Mouse (Mus musculus): Measurements from ENCODE around the gene Clcn5. TPM values are rescaled to one million over a fixed set of nuclear protein-coding genes. Genes with fewer than 3 reads are reported as not detected.
A peak's percentile ranks its signal among the peaks of the same experiment; 100 is the strongest.

The Clcn5 gene
- polyA plus RNA-seq, 2 experiments = 29.3 to 36.1 TPM

DNA sequence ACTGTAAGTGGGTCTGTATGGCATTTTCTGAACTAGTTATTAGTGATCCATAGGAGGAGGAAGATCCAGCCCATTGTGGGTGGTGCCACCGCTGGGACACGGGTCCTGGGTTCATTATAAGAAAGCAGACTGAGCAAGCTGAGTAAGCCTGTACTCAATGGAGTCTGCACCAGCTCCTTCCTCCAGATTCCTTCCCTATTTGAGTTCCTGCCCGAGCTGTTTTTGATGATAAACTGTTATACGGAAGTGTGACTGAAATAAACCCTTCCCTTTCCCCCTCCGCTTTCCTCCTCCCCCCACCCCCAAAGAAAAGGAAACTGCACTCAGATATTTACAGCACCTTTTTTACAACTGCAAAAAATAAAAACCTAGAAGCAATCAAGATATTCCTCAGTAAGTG, 115.1 kb downstream of the Clcn5 start:
- Histone ChIP-seq H3K4me3 (replicated peaks; ENCODE audit: low read length) (no peak overlapping the region), H3K4me2 (replicated peaks; ENCODE audit: low read depth, low read length, severe bottlenecking) (no peak overlapping the region), H3K27ac (replicated peaks; ENCODE audit: low read depth, low read length) (no peak overlapping the region), H3K9me3 (ENCODE audit: control insufficient read depth, low read length) (no peaks in the 10 kb centered on the region), H3K9ac (ENCODE audit: low read depth, low read length, severe bottlenecking) (no peak overlapping the region), H3K27me3 (ENCODE audit: control insufficient read depth, insufficient read depth, low read length) (no peaks in the 10 kb centered on the region), H3K36me3 (ENCODE audit: control insufficient read depth, insufficient read depth, low read length) (no peaks in the 10 kb centered on the region), H3K4me1 (ENCODE audit: control insufficient read depth, insufficient read depth, low read length) (no peaks in the 10 kb centered on the region)
- DNase-seq (ENCODE audit: low spot score) = no peak
- 65% methylated on average over 5 of the region's 5 CpGs for WGBS
- TF ChIP-seq POLR2A (IDR thresholded peaks at IDR 0.05; ENCODE audit: borderline replicate concordance, extremely low read depth, insufficient read depth, insufficient read length) = no peak
- no peak for ATAC-seq (ENCODE audit: low FRiP score, low read depth)

DNA sequence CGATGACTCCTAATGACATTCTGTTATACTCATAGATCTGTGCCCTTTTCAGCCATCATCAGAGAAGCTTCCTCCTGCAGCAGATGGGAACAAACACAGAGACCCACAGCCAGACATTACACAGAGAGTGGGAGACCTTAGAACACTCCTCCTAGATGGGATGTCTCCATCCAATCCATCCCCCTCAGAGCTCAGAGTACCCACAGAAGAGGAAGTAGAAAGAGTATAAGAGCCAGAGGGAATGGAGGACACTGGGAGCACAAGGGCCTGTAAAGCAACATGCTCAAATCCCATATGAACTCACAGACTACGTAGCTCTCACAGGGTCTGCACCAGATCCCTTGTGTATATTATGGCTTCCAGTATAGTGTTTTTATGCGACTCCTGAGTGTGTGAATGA, 115.6 kb downstream of the Clcn5 start:
- TF ChIP-seq POLR2A (IDR thresholded peaks at IDR 0.05; ENCODE audit: borderline replicate concordance, extremely low read depth, insufficient read depth, insufficient read length) = no peak
- no peaks in the 10 kb centered on the region for H3K36me3 ChIP-seq (ENCODE audit: control insufficient read depth, insufficient read depth, low read length)
- H3K27me3 ChIP-seq (ENCODE audit: control insufficient read depth, insufficient read depth, low read length) = no peaks in the 10 kb centered on the region
- no peaks in the 10 kb centered on the region for H3K9me3 ChIP-seq (ENCODE audit: control insufficient read depth, low read length)
- H3K4me2 ChIP-seq (replicated peaks; ENCODE audit: low read depth, low read length, severe bottlenecking) = no peak overlapping the region
- WGBS = 70% methylated on average over 3 of the region's 3 CpGs
- H3K27ac ChIP-seq (replicated peaks; ENCODE audit: low read depth, low read length) = no peak overlapping the region
- no peaks in the 10 kb centered on the region for H3K4me1 ChIP-seq (ENCODE audit: control insufficient read depth, insufficient read depth, low read length)
- H3K4me3 ChIP-seq (replicated peaks; ENCODE audit: low read length) = no peak overlapping the region
- ATAC-seq (ENCODE audit: low FRiP score, low read depth) = no peak
- H3K9ac ChIP-seq (ENCODE audit: low read depth, low read length, severe bottlenecking) = no peak overlapping the region
- no peak for DNase-seq (ENCODE audit: low spot score)

DNA sequence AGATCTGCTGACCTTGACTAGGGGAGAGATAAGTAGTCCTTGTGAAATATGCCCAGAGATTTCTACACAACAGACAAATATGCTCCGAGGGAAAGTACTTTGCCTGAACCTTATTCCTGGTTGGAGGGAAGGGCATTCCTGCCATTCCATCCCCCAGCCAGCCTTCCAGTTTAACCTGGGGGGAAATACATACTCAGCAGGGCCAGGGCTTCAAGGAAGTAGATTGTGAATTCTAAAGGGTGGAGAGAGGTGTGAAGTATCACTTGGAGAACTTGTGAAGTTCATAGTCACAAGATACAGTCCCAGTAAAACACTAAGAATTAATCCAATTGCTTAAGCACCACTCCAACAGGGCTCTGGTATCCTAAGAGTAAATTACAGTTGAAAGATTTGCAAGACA, 121.3 kb downstream of the Clcn5 start:
- no peak for TF ChIP-seq POLR2A (IDR thresholded peaks at IDR 0.05; ENCODE audit: borderline replicate concordance, extremely low read depth, insufficient read depth, insufficient read length)
- H3K36me3 ChIP-seq (ENCODE audit: control insufficient read depth, insufficient read depth, low read length) = no peaks in the 10 kb centered on the region
- ATAC-seq (ENCODE audit: low FRiP score, low read depth) (no peak), DNase-seq (ENCODE audit: low spot score) (no peak)
- H3K4me3 ChIP-seq (replicated peaks; ENCODE audit: low read length) = no peak overlapping the region
- H3K27me3 ChIP-seq (ENCODE audit: control insufficient read depth, insufficient read depth, low read length) = no peaks in the 10 kb centered on the region
- no peaks in the 10 kb centered on the region for H3K9me3 ChIP-seq (ENCODE audit: control insufficient read depth, low read length)
- H3K4me1 ChIP-seq (ENCODE audit: control insufficient read depth, insufficient read depth, low read length) = no peaks in the 10 kb centered on the region
- H3K4me2 ChIP-seq (replicated peaks; ENCODE audit: low read depth, low read length, severe bottlenecking) = no peak overlapping the region
- H3K27ac ChIP-seq (replicated peaks; ENCODE audit: low read depth, low read length) = no peak overlapping the region
- 40% methylated on average over 1 of the region's 1 CpGs for WGBS
- H3K9ac ChIP-seq (ENCODE audit: low read depth, low read length, severe bottlenecking) = no peak overlapping the region

DNA sequence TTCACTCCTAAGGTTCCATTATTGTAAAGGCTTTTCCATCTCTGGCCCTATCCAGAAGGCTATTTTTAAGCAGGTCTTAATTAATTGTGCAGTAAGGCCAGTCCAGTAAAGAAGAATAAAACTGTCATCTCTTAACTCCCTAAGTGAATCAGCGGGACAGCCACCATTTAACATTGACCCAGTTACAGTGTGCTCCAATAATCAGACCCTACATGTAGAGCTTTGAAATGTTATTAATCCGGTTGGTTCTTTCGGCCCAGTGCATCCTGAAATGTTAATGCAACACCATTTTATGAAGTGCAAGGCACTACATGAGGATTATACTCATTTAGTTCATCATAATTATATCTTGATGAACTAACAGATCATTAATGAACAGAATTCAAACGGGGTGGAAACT, 128.3 kb downstream of the Clcn5 start:
- no peak for TF ChIP-seq POLR2A (IDR thresholded peaks at IDR 0.05; ENCODE audit: borderline replicate concordance, extremely low read depth, insufficient read depth, insufficient read length)
- DNase-seq (ENCODE audit: low spot score) (no peak), ATAC-seq (ENCODE audit: low FRiP score, low read depth) (no peak)
- H3K9ac ChIP-seq (ENCODE audit: low read depth, low read length, severe bottlenecking) = no peak overlapping the region
- no peak overlapping the region for H3K4me3 ChIP-seq (replicated peaks; ENCODE audit: low read length)
- no peaks in the 10 kb centered on the region for H3K36me3 ChIP-seq (ENCODE audit: control insufficient read depth, insufficient read depth, low read length)
- no peaks in the 10 kb centered on the region for H3K27me3 ChIP-seq (ENCODE audit: control insufficient read depth, insufficient read depth, low read length)
- no peak overlapping the region for H3K27ac ChIP-seq (replicated peaks; ENCODE audit: low read depth, low read length)
- no peak overlapping the region for H3K4me2 ChIP-seq (replicated peaks; ENCODE audit: low read depth, low read length, severe bottlenecking)
- WGBS = 85% methylated on average over 4 of the region's 4 CpGs
- no peaks in the 10 kb centered on the region for H3K9me3 ChIP-seq (ENCODE audit: control insufficient read depth, low read length)
- no peaks in the 10 kb centered on the region for H3K4me1 ChIP-seq (ENCODE audit: control insufficient read depth, insufficient read depth, low read length)

DNA sequence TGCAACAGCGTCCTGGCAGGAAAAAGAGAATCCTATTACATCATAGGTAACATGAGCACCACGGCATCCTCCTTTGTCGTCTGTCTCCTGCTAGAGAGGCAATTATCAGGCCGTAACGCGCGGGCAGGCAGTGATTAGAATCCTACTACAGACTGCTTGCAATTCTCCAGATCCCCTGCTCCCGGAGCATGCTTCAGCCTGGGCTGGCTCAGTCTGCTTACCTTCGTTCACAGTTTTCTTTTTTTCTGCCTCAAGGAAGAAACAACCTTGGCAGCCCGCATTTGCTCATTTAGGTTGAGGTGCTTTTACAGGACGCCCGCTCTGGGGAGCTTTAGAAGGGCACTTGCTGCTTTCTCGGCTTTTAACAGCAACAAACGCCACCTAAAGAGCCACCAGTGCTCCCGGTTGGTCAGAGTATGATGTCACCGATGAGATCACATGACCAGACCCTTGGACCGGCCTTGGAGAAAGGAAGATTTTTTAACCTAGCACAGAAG, 130.8 kb downstream of the Clcn5 start:
- peak overlapping the region; percentile 36 for H3K9ac ChIP-seq (ENCODE audit: low read depth, low read length, severe bottlenecking)
- H3K36me3 ChIP-seq (ENCODE audit: control insufficient read depth, insufficient read depth, low read length) = no peaks in the 10 kb centered on the region
- ATAC-seq (ENCODE audit: low FRiP score, low read depth) = peak; percentile 80
- H3K9me3 ChIP-seq (ENCODE audit: control insufficient read depth, low read length) = no peaks in the 10 kb centered on the region
- no peak for TF ChIP-seq POLR2A (IDR thresholded peaks at IDR 0.05; ENCODE audit: borderline replicate concordance, extremely low read depth, insufficient read depth, insufficient read length)
- peak; percentile 57 for DNase-seq (ENCODE audit: low spot score)
- H3K4me2 ChIP-seq (replicated peaks; ENCODE audit: low read depth, low read length, severe bottlenecking) = peak overlapping the region; percentile 49
- WGBS = 17% methylated on average over 17 of the region's 17 CpGs
- H3K4me1 ChIP-seq (ENCODE audit: control insufficient read depth, insufficient read depth, low read length) = no peaks in the 10 kb centered on the region
- peak overlapping the region; percentile 36 for H3K4me3 ChIP-seq (replicated peaks; ENCODE audit: low read length)
- no peaks in the 10 kb centered on the region for H3K27me3 ChIP-seq (ENCODE audit: control insufficient read depth, insufficient read depth, low read length)
- H3K27ac ChIP-seq (replicated peaks; ENCODE audit: low read depth, low read length) = peak overlapping the region; percentile 70

All from limb, embryonic 14.5 days (tissue).